ENCODE assay signal across 20 mouse cellular contexts in genomic region chr9:78100956-78101355, GRCm38 (mm10). TPM values are rescaled to one million over a fixed set of nuclear protein-coding genes. Genes with fewer than 3 reads are reported as not detected.
DNase-seq lines count a peak whose midpoint lies in the region; ATAC-seq and TF ChIP-seq lines count a peak whose summit lies in the region.
"Had no signal": no experiment of that assay in that cellular context is flagged by ENCODE, and none has a peak within 500 bp of the region (broad histone marks: within the 10 kb centered on the region; RNA-seq: fewer than 3 reads in every experiment).

No protein-coding gene starts in this region.

- H3K9ac ChIP-seq in MEL (ENCODE audit: control insufficient read depth, low read depth, low read length, poor library complexity, severe bottlenecking), result peak overlapping the region; percentile 59
- no peak overlapping the region for H3K9ac ChIP-seq in midbrain, embryonic 16.5 days (ENCODE audit: low read depth, low read length)
- H3K9ac ChIP-seq: embryonic facial prominence, embryonic 13.5 days; heart, embryonic 12.5 days; intestine, embryonic 15.5 days; liver, embryonic 14.5 days; midbrain, embryonic 13.5 days had no signal

- H3K27ac ChIP-seq in thymus, adult 2 months (ENCODE audit: control insufficient read depth, insufficient read depth, low read length), result peak overlapping the region; percentile 19
- peak overlapping the region; percentile 83 for H3K27ac ChIP-seq in MEL (ENCODE audit: control insufficient read depth, low read depth, low read length)
- no peak overlapping the region for H3K27ac ChIP-seq in midbrain, embryonic 16.5 days (ENCODE audit: low read length)
- H3K27ac ChIP-seq: embryonic facial prominence, embryonic 13.5 days; hindbrain, embryonic 10.5 days; intestine, embryonic 15.5 days; liver, embryonic 14.5 days; midbrain, embryonic 13.5 days had no signal

- TF ChIP-seq EP300 in MEL (IDR thresholded peaks at IDR 0.05; ENCODE audit: low read depth in 1 of 2, low read length in 2 of 2), result peak; percentile 83

- H3K4me3 ChIP-seq in thymus, adult 2 months (ENCODE audit: control insufficient read depth, insufficient read depth, low read length), result no peak overlapping the region
- H3K4me3 ChIP-seq in MEL (ENCODE audit: control insufficient read depth in 1 of 2, insufficient read depth in 1 of 2, low read depth in 2 of 2, low read length in 2 of 2), result no peak overlapping the region
- no peak overlapping the region for H3K4me3 ChIP-seq in midbrain, embryonic 16.5 days (ENCODE audit: low read depth, low read length)
- H3K4me3 ChIP-seq: embryonic facial prominence, embryonic 13.5 days; heart, embryonic 12.5 days; hindbrain, embryonic 10.5 days; intestine, embryonic 15.5 days; midbrain, embryonic 13.5 days had no signal

- no peak for TF ChIP-seq POLR2A in thymus, adult 2 months (IDR thresholded peaks at IDR 0.05; ENCODE audit: control insufficient read depth, extremely low read depth, insufficient read depth, low read length, poor library complexity)
- TF ChIP-seq POLR2A in MEL (IDR thresholded peaks at IDR 0.05; ENCODE audit: control insufficient read depth in 1 of 2, insufficient read depth in 1 of 2, low read depth in 1 of 2, low read length in 2 of 2, poor library complexity in 1 of 2), result peak in 1 of 2 experiments; percentile 43; a peak in 1 of 4 replicates

- H3K36me3 ChIP-seq in thymus, adult 2 months (ENCODE audit: control insufficient read depth, insufficient read depth, low read length), result peaks cover 46% of the 10 kb centered on the region
- peaks cover 36 to 43% of the 10 kb centered on the region in 2 experiments for H3K36me3 ChIP-seq in MEL (ENCODE audit: control insufficient read depth in 1 of 2, insufficient read depth in 2 of 2, low read length in 2 of 2)
- peaks cover 30% of the 10 kb centered on the region for H3K36me3 ChIP-seq in midbrain, embryonic 16.5 days (ENCODE audit: control insufficient read depth, insufficient read depth, low read length)

- peaks cover 15% of the 10 kb centered on the region for H3K4me1 ChIP-seq in thymus, adult 2 months (replicated peaks; ENCODE audit: control insufficient read depth, insufficient read depth, low read length)
- peaks cover 18 to 27% of the 10 kb centered on the region in 2 experiments for H3K4me1 ChIP-seq in MEL (ENCODE audit: control insufficient read depth in 1 of 2, insufficient read depth in 2 of 2, low read length in 2 of 2)
- no peaks in the 10 kb centered on the region for H3K4me1 ChIP-seq in midbrain, embryonic 16.5 days (ENCODE audit: control insufficient read depth, insufficient read depth, low read length)
- H3K4me1 ChIP-seq: hindbrain, embryonic 10.5 days; midbrain, embryonic 13.5 days had no signal

- no peak for DNase-seq in thymus, adult 2 months
- DNase-seq in thymus, postnatal 36 days, result no peak
- DNase-seq in MEL (ENCODE audit: low read depth, low spot score), result peak; percentile 93
- no peak for DNase-seq in adrenal gland, adult (ENCODE audit: inconsistent age in 2 of 2, low spot score in 1 of 2)
- DNase-seq: gastrocnemius, postnatal 14 days; kidney, postnatal 10 days; lung, postnatal 14 days; right cerebral cortex, postnatal 25 days had no signal

- no peaks in the 10 kb centered on the region for H3K27me3 ChIP-seq in thymus, adult 2 months (ENCODE audit: control insufficient read depth, insufficient read depth, low read length)
- H3K27me3 ChIP-seq in MEL (ENCODE audit: control insufficient read depth in 1 of 2, insufficient read depth in 2 of 2, low read length in 2 of 2), result no peaks in the 10 kb centered on the region
- no peaks in the 10 kb centered on the region for H3K27me3 ChIP-seq in midbrain, embryonic 16.5 days (ENCODE audit: control insufficient read depth, insufficient read depth, low read depth, low read length)
- H3K27me3 ChIP-seq: CH12.LX; embryonic facial prominence, embryonic 13.5 days; heart, embryonic 12.5 days; intestine, embryonic 15.5 days; midbrain, embryonic 13.5 days had no signal

- peak; percentile 54 for ATAC-seq in inflammation-experienced regulatory T-cells, adult 6 months
- peak; percentile 63 for ATAC-seq in neutrophil, adult 5-6 weeks (ENCODE audit: extremely low read depth, insufficient number of reproducible peaks, low FRiP score, poor library complexity, severe bottlenecking)
- ATAC-seq in midbrain, embryonic 16.5 days, result no peak
- ATAC-seq: intestine, embryonic 15.5 days; midbrain, embryonic 13.5 days had no signal

- peaks cover 15% of the 10 kb centered on the region for H3K79me2 ChIP-seq in MEL (ENCODE audit: control insufficient read depth, insufficient read depth, low read length, poor library complexity)

- no peaks in the 10 kb centered on the region for H3K9me3 ChIP-seq in MEL (replicated peaks; ENCODE audit: insufficient read depth, low read length)
- no peaks in the 10 kb centered on the region; the same call in 1 of the 2 replicates for H3K9me3 ChIP-seq in midbrain, embryonic 16.5 days (replicated peaks; ENCODE audit: control insufficient read depth, low read length, poor library complexity, severe bottlenecking)
- H3K9me3 ChIP-seq: embryonic facial prominence, embryonic 13.5 days; intestine, embryonic 15.5 days had no signal

- no peak for TF ChIP-seq RAD21 in MEL (IDR thresholded peaks at IDR 0.05; ENCODE audit: low read depth, low read length)

- TF ChIP-seq CTCF in thymus, adult 2 months (IDR thresholded peaks at IDR 0.05; ENCODE audit: borderline replicate concordance, control insufficient read depth, extremely low read depth, insufficient read depth, low read length, poor library complexity), result no peak
- TF ChIP-seq CTCF in MEL (IDR thresholded peaks at IDR 0.05 in 2 of 3, conservative IDR thresholded peaks at IDR 0.05 in 1 of 3; ENCODE audit: control insufficient read depth in 1 of 3, insufficient read depth in 1 of 3, low read depth in 2 of 3, low read length in 3 of 3, poor library complexity in 1 of 3, severe bottlenecking in 1 of 3), result no peak

- WGBS in thymus, adult 2 months, result 6% methylated on average over 5 of the region's 5 CpGs
- WGBS in midbrain, embryonic 16.5 days, result 87% methylated on average over 5 of the region's 5 CpGs

- H3K4me2 ChIP-seq in midbrain, embryonic 16.5 days (ENCODE audit: low read length), result no peak overlapping the region
- H3K4me2 ChIP-seq: embryonic facial prominence, embryonic 13.5 days; heart, embryonic 12.5 days; intestine, embryonic 15.5 days; midbrain, embryonic 13.5 days had no signal

TF ChIP-seq in MEL, 35 proteins besides CTCF, POLR2A, EP300 and RAD21 (continues in another document):
- no peak for TF ChIP-seq MEF2A (IDR thresholded peaks at IDR 0.05; ENCODE audit: extremely low read depth, insufficient replicate concordance, low read depth, low read length, poor library complexity, severe bottlenecking)
- TF ChIP-seq TCF12 (IDR thresholded peaks at IDR 0.05; ENCODE audit: low read depth, low read length), result peak; percentile 52; the same call in 1 of the 2 replicates
- TF ChIP-seq MYB (IDR thresholded peaks at IDR 0.05; ENCODE audit: low read depth, low read length), result no peak
- TF ChIP-seq USF1 (IDR thresholded peaks at IDR 0.05; ENCODE audit: low read depth, low read length), result peak; percentile 40; the same call in 1 of the 2 replicates
- TF ChIP-seq MAX (IDR thresholded peaks at IDR 0.05; ENCODE audit: low read length), result no peak; the same call in 1 of the 2 replicates
- 0 out of 2 replicates have a peak, but pooled peaks have one; percentile 10 for TF ChIP-seq HCFC1 (IDR thresholded peaks at IDR 0.05; ENCODE audit: low read depth, low read length)
- no peak for TF ChIP-seq NELFE (IDR thresholded peaks at IDR 0.05; ENCODE audit: low read depth, low read length)
- no peak for TF ChIP-seq E2F4 (IDR thresholded peaks at IDR 0.05; ENCODE audit: borderline replicate concordance, low read depth, low read length)
- no peak for TF ChIP-seq CHD2 (IDR thresholded peaks at IDR 0.05; ENCODE audit: low read length)
- peak; percentile 77 for TF ChIP-seq TAL1 (IDR thresholded peaks at IDR 0.05; ENCODE audit: low read length)
- TF ChIP-seq TBP (IDR thresholded peaks at IDR 0.05; ENCODE audit: low read depth, low read length), result peak; percentile 51; the same call in 1 of the 2 replicates
- TF ChIP-seq UBTF (IDR thresholded peaks at IDR 0.05; ENCODE audit: borderline replicate concordance, insufficient read depth, low read depth, low read length), result no peak
- TF ChIP-seq MXI1 (IDR thresholded peaks at IDR 0.05; ENCODE audit: low read depth, low read length), result peak; percentile 83
- TF ChIP-seq ELF1 (IDR thresholded peaks at IDR 0.05; ENCODE audit: low read depth, low read length), result 0 out of 2 replicates have a peak, but pooled peaks have one; percentile 41
- no peak for TF ChIP-seq ZNF384 (IDR thresholded peaks at IDR 0.05; ENCODE audit: low read depth, low read length)
- TF ChIP-seq JUND (IDR thresholded peaks at IDR 0.05; ENCODE audit: low read depth, low read length), result peak; percentile 58; the same call in 1 of the 2 replicates

RNA-seq across cellular contexts. Expression of gene Fbxo9, which starts 7.9 kb away (rescaled TPM):
- polyA plus RNA-seq in thymus, adult 2 months (2012; rRNA removed), result 99.7 and 119 TPM in 2 replicates
- 47.0 and 56.0 TPM in 2 replicates for total RNA-seq in MEL (2012; rRNA removed)
- polyA plus RNA-seq in MEL (2012; ENCODE audit: insufficient read depth in 1 of 2, insufficient read length in 2 of 2, low read depth in 1 of 2, low replicate concordance in 2 of 2, missing spikeins in 1 of 2), result 100 to 1,000 TPM in 1 of 2 experiments, 10 to 100 TPM in 1; 47.0 to 402 TPM
- 10 to 100 TPM; 21.0 to 23.3 (median 21.8) TPM for polyA plus RNA-seq in inflammation-experienced regulatory T-cells, adult 6 months (2017; shearing (Covaris generic))
- 72.2 and 80.3 TPM in 2 replicates for total RNA-seq in neutrophil, adult 5-6 weeks (2017)
- polyA plus RNA-seq in midbrain, embryonic 16.5 days (2015; fragmentation: Nextera tagmentation; extraction: Ambion mirVana), result 74.0 and 81.0 TPM in 2 replicates

RNA-seq across cellular contexts. Expression of gene Ick, which starts 8.0 kb away (rescaled TPM):
- polyA plus RNA-seq in thymus, adult 2 months (2012; rRNA removed), result 14.5 and 16.5 TPM in 2 replicates
- total RNA-seq in MEL (2012; rRNA removed), result 6.1 and 6.5 TPM in 2 replicates
- polyA plus RNA-seq in MEL (2012; ENCODE audit: insufficient read depth in 1 of 2, insufficient read length in 2 of 2, low read depth in 1 of 2, low replicate concordance in 2 of 2, missing spikeins in 1 of 2), result 10 to 100 TPM in 1 of 2 experiments, not detected in 1; 16.1 TPM
- 1 to 10 TPM; 4.7 to 8.9 (median 6.9) TPM for polyA plus RNA-seq in inflammation-experienced regulatory T-cells, adult 6 months (2017; shearing (Covaris generic))
- total RNA-seq in neutrophil, adult 5-6 weeks (2017), result 2.9 and 4.3 TPM in 2 replicates
- 42.5 and 44.5 TPM in 2 replicates for polyA plus RNA-seq in midbrain, embryonic 16.5 days (2015; fragmentation: Nextera tagmentation; extraction: Ambion mirVana)

RNA-seq across cellular contexts. Expression of gene Gcm1, which starts 49.2 kb away (rescaled TPM):
- polyA plus RNA-seq in thymus, adult 2 months (2012; rRNA removed), result 0.20 TPM in 1 of 2 replicates, not detected in the other
- not detected in 2 replicates for total RNA-seq in MEL (2012; rRNA removed)
- polyA plus RNA-seq in MEL (2012; ENCODE audit: insufficient read depth in 1 of 2, insufficient read length in 2 of 2, low read depth in 1 of 2, low replicate concordance in 2 of 2, missing spikeins in 1 of 2), result not detected
- not detected for polyA plus RNA-seq in inflammation-experienced regulatory T-cells, adult 6 months (2017; shearing (Covaris generic))
- total RNA-seq in neutrophil, adult 5-6 weeks (2017), result not detected in 2 replicates
- not detected in 2 replicates for polyA plus RNA-seq in midbrain, embryonic 16.5 days (2015; fragmentation: Nextera tagmentation; extraction: Ambion mirVana)
- total RNA-seq: CH12.LX; gastrocnemius, postnatal 14 days; left cerebral cortex, postnatal 25 days had no signal
- polyA plus RNA-seq: heart, embryonic 12.5 days; intestine, embryonic 15.5 days; liver, embryonic 14.5 days; neural tube, embryonic 11.5 days had no signal
